Mouse (Mus musculus): ENCODE measurements at regions not wholly inside any gene's neighbourhood (a gene's known extent, or its start where the extent isn't known, plus 50 kb on each side); places are given as distances from the start of the nearest gene placed in this dataset.
"Not testable (repeated sequence)": the region's sequence is repeated elsewhere in the genome, so short reads cannot be mapped to it uniquely, and the experiment has no call there.

DNA sequence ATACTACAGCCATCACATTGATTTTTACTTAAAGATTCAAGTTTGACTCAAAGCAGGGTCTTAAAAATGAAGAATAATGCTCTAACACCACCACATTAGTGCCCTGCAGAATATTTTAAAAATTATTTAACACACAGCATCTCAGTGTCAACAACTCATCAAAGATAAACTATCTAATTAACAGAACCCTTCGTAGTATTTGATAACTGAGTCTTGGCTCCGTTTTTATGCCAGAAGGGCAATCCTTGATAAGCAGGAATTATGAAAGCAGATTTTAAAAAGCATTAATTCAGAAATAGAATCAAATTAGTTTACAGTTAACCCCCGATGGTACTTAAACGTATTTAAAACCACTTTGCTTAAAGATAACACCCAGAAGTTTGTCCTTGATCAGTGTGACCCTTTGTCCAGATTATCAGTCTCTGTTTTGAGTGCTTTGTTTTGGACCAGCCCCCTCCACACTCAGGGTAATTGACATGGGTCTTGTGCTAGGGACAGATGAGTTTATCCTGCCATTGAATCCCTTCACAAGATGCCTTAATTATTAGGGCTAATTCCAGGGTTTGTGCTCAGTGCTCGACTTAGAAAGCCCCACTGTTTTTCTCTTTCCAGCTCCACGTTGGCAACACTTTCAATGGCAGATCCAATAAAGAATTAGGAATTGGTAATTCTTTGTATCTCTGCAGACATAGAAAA lies 69.4 kb upstream of the Dph6 start:
- H3K36me3 ChIP-seq (ENCODE audit: control insufficient read depth, insufficient read depth, low read length), result no peaks in the 10 kb centered on the region

DNA sequence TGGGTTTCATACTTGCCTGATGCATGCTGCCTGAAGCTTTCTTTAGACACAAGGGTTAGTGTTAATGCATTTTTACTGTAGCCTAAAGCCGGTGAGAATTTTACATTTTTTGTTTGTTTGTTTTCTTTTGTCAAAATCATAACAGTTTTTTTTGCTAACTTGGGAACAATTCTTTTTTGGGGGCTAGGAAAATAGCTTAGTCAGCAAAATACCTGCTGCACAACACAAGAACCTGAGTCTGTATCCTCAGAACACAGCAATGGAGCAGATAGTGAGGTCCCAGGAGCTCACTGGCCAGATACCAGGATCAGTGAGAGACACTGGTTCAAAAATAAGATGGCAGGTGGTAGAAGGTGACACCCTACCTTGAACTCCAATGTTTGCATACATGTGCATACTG lies 72.4 kb upstream of the Dph6 start:
- Histone ChIP-seq H3K4me2 (ENCODE audit: low read depth, low read length, severe bottlenecking) (no peak overlapping the region), H3K9me3 (ENCODE audit: control insufficient read depth, low read length) (no peaks in the 10 kb centered on the region), H3K4me1 (replicated peaks; ENCODE audit: control insufficient read depth, insufficient read depth, low read length) (no peaks in the 10 kb centered on the region), H3K27me3 (ENCODE audit: control insufficient read depth, insufficient read depth, low read length) (no peaks in the 10 kb centered on the region), H3K27ac (ENCODE audit: low read depth, low read length) (no peak overlapping the region), H3K36me3 (ENCODE audit: control insufficient read depth, insufficient read depth, low read length) (no peaks in the 10 kb centered on the region), H3K9ac (ENCODE audit: low read length) (no peak overlapping the region), H3K4me3 (ENCODE audit: low read depth, low read length) (no peak overlapping the region)
- WGBS, result 89% methylated on average over 1 of the region's 1 CpGs
- DNase-seq (ENCODE audit: low spot score) (no peak), ATAC-seq (replicated peaks; ENCODE audit: low FRiP score) (no peak)

More for the DNA sequence above, 69.4 kb upstream of the Dph6 start:
- DNase-seq (ENCODE audit: low spot score), result no peak
- no peaks in the 10 kb centered on the region for H3K4me1 ChIP-seq (replicated peaks; ENCODE audit: control insufficient read depth, insufficient read depth, low read length)
- no peaks in the 10 kb centered on the region for H3K27me3 ChIP-seq (ENCODE audit: control insufficient read depth, insufficient read depth, low read length)
- H3K4me2 ChIP-seq (ENCODE audit: low read depth, low read length, severe bottlenecking), result no peak overlapping the region
- no peak overlapping the region for H3K4me3 ChIP-seq (ENCODE audit: low read depth, low read length)
- H3K27ac ChIP-seq (ENCODE audit: low read depth, low read length), result no peak overlapping the region
- no peak for ATAC-seq (replicated peaks; ENCODE audit: low FRiP score)
- no peaks in the 10 kb centered on the region for H3K9me3 ChIP-seq (ENCODE audit: control insufficient read depth, low read length)
- 46% methylated on average over 6 of the region's 6 CpGs for WGBS
- no peak overlapping the region for H3K9ac ChIP-seq (ENCODE audit: low read length)

DNA sequence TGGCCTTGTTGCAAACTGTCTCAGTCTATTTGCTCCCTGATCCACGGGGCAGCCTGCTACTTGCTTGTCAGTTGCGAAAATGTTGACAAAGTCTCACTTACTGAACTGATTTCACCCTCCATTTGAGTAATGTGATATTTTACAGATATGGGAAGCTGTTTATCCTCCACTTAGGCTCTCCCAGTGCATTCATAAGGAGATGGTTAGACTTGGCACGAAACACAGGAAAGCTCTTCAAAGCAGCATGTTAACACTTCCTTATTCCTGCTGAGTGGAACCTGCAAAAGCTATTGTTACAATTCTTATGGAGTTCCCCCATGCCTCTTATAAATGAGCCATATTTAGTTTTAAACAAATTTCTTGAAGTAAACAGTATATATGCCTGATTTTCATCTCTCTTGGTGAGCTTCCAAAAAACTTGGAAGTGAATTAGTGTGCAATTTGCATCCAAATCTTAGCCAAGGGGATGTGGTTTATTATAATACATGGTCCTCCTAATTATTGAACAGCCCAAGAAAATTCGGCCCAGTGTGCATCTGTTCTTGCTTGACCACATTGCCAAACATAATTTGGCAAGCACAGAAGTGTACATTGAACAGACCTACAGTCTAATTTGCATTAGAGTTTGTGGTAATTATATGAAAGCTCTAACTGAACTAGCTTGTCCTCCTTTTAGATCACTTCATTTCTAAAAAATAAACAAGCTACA lies 80.3 kb upstream of the Dph6 start:
- DNase-seq (ENCODE audit: low spot score) (no peak), ATAC-seq (replicated peaks; ENCODE audit: low FRiP score) (no peak)
- WGBS, result 69% methylated on average over 4 of the region's 4 CpGs
- Histone ChIP-seq H3K9me3 (ENCODE audit: control insufficient read depth, low read length) (no peaks in the 10 kb centered on the region), H3K27me3 (ENCODE audit: control insufficient read depth, insufficient read depth, low read length) (no peaks in the 10 kb centered on the region), H3K4me3 (ENCODE audit: low read depth, low read length) (no peak overlapping the region), H3K27ac (ENCODE audit: low read depth, low read length) (no peak overlapping the region), H3K4me2 (ENCODE audit: low read depth, low read length, severe bottlenecking) (no peak overlapping the region), H3K4me1 (replicated peaks; ENCODE audit: control insufficient read depth, insufficient read depth, low read length) (no peaks in the 10 kb centered on the region), H3K36me3 (ENCODE audit: control insufficient read depth, insufficient read depth, low read length) (no peaks in the 10 kb centered on the region), H3K9ac (ENCODE audit: low read length) (no peak overlapping the region)

DNA sequence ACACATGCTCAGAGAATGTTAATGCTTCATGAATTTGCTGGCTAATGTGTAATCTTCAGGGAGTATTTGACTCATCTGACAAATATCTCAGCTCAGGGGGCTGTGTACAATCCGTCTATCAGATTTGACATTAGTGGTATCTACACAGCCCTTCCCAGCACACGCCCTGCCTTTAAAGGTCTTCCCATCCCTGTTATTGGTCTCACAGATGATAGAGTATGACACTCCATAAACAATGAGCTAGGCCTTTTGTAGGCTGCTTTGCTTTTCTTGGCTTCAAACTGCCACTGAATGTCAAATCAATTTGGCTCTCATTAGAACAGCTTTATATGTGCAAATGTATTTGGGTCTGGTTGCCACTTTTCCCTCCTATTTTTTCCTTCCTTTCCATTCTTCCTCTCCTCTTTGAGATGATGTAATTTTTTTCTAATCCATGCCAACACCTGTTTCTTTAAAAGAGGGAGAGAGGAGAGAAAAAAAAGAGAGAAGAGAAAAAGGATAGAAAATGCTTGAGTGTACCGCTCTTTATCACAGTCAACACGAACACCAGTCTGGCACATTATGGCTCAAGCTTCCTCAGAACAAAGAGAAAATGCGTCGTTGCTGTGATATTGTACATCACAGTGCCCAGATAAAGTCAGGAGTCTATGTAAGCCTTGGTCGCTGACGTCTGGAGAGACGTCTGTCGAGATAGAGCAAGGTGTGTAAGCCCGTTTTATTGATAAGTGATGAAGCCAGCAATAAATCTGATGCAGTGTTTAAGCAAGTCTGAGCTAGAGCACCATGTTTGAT lies 84.9 kb upstream of the Dph6 start:
- Histone ChIP-seq H3K4me1 (replicated peaks; ENCODE audit: control insufficient read depth, insufficient read depth, low read length) (no peaks in the 10 kb centered on the region), H3K9me3 (ENCODE audit: control insufficient read depth, low read length) (no peaks in the 10 kb centered on the region), H3K4me2 (ENCODE audit: low read depth, low read length, severe bottlenecking) (no peak overlapping the region), H3K36me3 (ENCODE audit: control insufficient read depth, insufficient read depth, low read length) (no peaks in the 10 kb centered on the region), H3K9ac (ENCODE audit: low read length) (no peak overlapping the region), H3K4me3 (ENCODE audit: low read depth, low read length) (no peak overlapping the region), H3K27ac (ENCODE audit: low read depth, low read length) (no peak overlapping the region), H3K27me3 (ENCODE audit: control insufficient read depth, insufficient read depth, low read length) (no peaks in the 10 kb centered on the region)
- DNase-seq (ENCODE audit: low spot score) (no peak), ATAC-seq (replicated peaks; ENCODE audit: low FRiP score) (no peak)
- 89% methylated on average over 11 of the region's 11 CpGs for WGBS

- Histone ChIP-seq H3K9me3 (ENCODE audit: control insufficient read depth, low read length) (no peaks in the 10 kb centered on the region), H3K36me3 (ENCODE audit: control insufficient read depth, insufficient read depth, low read length) (no peaks in the 10 kb centered on the region), H3K27ac (ENCODE audit: low read depth, low read length) (no peak overlapping the region), H3K4me2 (ENCODE audit: low read depth, low read length, severe bottlenecking) (no peak overlapping the region), H3K4me1 (replicated peaks; ENCODE audit: control insufficient read depth, insufficient read depth, low read length) (no peaks in the 10 kb centered on the region), H3K4me3 (ENCODE audit: low read depth, low read length) (no peak overlapping the region), H3K27me3 (ENCODE audit: control insufficient read depth, insufficient read depth, low read length) (no peaks in the 10 kb centered on the region), H3K9ac (ENCODE audit: low read length) (no peak overlapping the region)
- ATAC-seq (replicated peaks; ENCODE audit: low FRiP score) (peak; percentile 78), DNase-seq (ENCODE audit: low spot score) (no peak)
- 35% methylated on average over 4 of the region's 4 CpGs for WGBS
Observed at GRCm38 (mm10) chr2:114763276-114763675, 108.5 kb upstream of the Dph6 start.

DNA sequence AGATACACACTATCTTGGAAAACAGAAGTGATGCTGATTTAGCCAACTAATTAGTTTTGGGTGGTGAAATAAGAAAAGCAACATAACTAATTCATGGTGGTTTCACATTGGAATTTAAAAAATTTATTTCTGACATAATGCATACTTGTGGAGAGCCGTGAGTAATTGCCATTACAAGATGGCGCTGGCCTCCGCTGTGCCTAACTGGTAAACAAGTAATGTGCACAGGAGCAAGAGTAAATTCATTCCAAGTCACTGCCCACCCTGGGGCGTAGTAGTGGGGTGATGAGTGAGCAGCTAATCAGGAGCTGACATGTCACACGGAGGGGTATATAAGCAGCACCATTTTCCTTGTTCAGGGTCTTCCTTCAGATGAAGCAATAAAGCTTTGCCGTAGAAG lies 119.0 kb upstream of the Dph6 start:
- not testable (repeated sequence) for H3K9ac ChIP-seq (ENCODE audit: low read length); H3K4me3 ChIP-seq (ENCODE audit: low read depth, low read length); H3K9me3 ChIP-seq (ENCODE audit: control insufficient read depth, low read length); DNase-seq (ENCODE audit: low spot score); H3K36me3 ChIP-seq (ENCODE audit: control insufficient read depth, insufficient read depth, low read length); H3K4me2 ChIP-seq (ENCODE audit: low read depth, low read length, severe bottlenecking); H3K27ac ChIP-seq (ENCODE audit: low read depth, low read length); ATAC-seq (replicated peaks; ENCODE audit: low FRiP score); H3K27me3 ChIP-seq (ENCODE audit: control insufficient read depth, insufficient read depth, low read length); H3K4me1 ChIP-seq (replicated peaks; ENCODE audit: control insufficient read depth, insufficient read depth, low read length)
- WGBS, result 83% methylated on average over 6 of the region's 6 CpGs

- 86% methylated on average over 3 of the region's 3 CpGs for WGBS
Observed at GRCm38 (mm10) chr2:114774278-114774677, 119.5 kb upstream of the Dph6 start.

DNA sequence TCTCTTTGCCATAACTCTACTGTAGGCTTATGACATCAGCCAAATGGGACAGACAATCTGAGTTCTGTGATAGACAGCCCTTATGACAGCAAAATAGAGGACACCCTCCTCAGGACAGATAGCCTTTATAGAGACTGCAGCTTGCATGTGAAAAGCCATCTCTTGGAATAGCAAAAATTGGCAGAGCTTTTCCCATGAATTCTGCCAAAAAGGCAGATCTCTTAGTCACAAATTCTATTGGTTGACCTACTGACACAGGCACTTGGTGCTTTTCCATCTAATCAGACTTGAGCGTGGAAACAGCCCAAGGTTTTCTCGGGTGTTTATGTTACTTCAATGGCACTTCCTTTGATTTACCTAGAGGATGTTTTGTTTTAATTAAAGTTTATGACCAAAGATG lies 120.8 kb upstream of the Dph6 start:
- 84% methylated on average over 2 of the region's 2 CpGs for WGBS
- DNase-seq (ENCODE audit: low spot score) (no peak), ATAC-seq (replicated peaks; ENCODE audit: low FRiP score) (no peak)
- Histone ChIP-seq H3K9me3 (ENCODE audit: control insufficient read depth, low read length) (no peaks in the 10 kb centered on the region), H3K9ac (ENCODE audit: low read length) (no peak overlapping the region), H3K27me3 (ENCODE audit: control insufficient read depth, insufficient read depth, low read length) (no peaks in the 10 kb centered on the region), H3K4me2 (ENCODE audit: low read depth, low read length, severe bottlenecking) (no peak overlapping the region), H3K4me1 (replicated peaks; ENCODE audit: control insufficient read depth, insufficient read depth, low read length) (no peaks in the 10 kb centered on the region), H3K4me3 (ENCODE audit: low read depth, low read length) (no peak overlapping the region), H3K27ac (ENCODE audit: low read depth, low read length) (no peak overlapping the region), H3K36me3 (ENCODE audit: control insufficient read depth, insufficient read depth, low read length) (no peaks in the 10 kb centered on the region)

More at GRCm38 (mm10) chr2:114774278-114774677, 119.5 kb upstream of the Dph6 start:
- Histone ChIP-seq H3K9ac (ENCODE audit: low read length) (no peak overlapping the region), H3K36me3 (ENCODE audit: control insufficient read depth, insufficient read depth, low read length) (no peaks in the 10 kb centered on the region), H3K27me3 (ENCODE audit: control insufficient read depth, insufficient read depth, low read length) (no peaks in the 10 kb centered on the region), H3K9me3 (ENCODE audit: control insufficient read depth, low read length) (no peaks in the 10 kb centered on the region), H3K4me1 (replicated peaks; ENCODE audit: control insufficient read depth, insufficient read depth, low read length) (no peaks in the 10 kb centered on the region), H3K27ac (ENCODE audit: low read depth, low read length) (no peak overlapping the region), H3K4me3 (ENCODE audit: low read depth, low read length) (no peak overlapping the region), H3K4me2 (ENCODE audit: low read depth, low read length, severe bottlenecking) (no peak overlapping the region)
- ATAC-seq (replicated peaks; ENCODE audit: low FRiP score) (no peak), DNase-seq (ENCODE audit: low spot score) (no peak)
